Mouse (Mus musculus) Patski (cell line): ENCODE results near the gene Galnt6. TPM values are rescaled to one million over a fixed set of nuclear protein-coding genes. Genes with fewer than 3 reads are reported as not detected.
A peak's percentile ranks its signal among the peaks of the same experiment; 100 is the strongest.

Source experiments
- ATAC-seq: fragments of 100-300 bp; one replicate; pipeline ENCODE4 v1.8.0; 2021
- CTCF ChIA-PET: fragments of 350-600 bp; sonication (Branson Sonifier 250); formaldehyde crosslinking; loops from one replicate; lab custom pipeline; 2022; ENCODE audit warnings: inconsistent platforms; lab: Charles Lee
- POLR2A ChIA-PET: fragments of 350-600 bp; sonication (Branson Sonifier 250); formaldehyde crosslinking; loops from one replicate; lab custom pipeline; 2022; ENCODE audit warnings: antibody characterized with exemption, inconsistent platforms; lab: Charles Lee
- DNase-seq: peaks from one replicate; pipeline ENCODE4 v3.0.0-alpha.2; 2011; ENCODE audit warnings: low read depth, low spot score
- H3K27me3 ChIP-seq: fragments of 371-371 bp; one replicate; pipeline ENCODE4 v1.5.1; 2021
- CTCF ChIP-seq: fragments of 100-300 bp; IDR thresholded peaks from one replicate; pipeline ENCODE4 v1.5.1; 2021
- in situ Hi-C: fragments of 300-500 bp; cut with MboI; formaldehyde crosslinking; loops from 3 replicates; pipeline ENCODE4 v1.11.1; 2018; ENCODE audit warnings: low pct_unique_long_range_greater_than_20kb, mixed read lengths
- polyA plus RNA-seq: library from polyadenylated mRNA; unstranded; gene quantifications from one replicate; pipeline ENCODE4 v1.2.3, GENCODE M21; 2021

Galnt6 gene
- polyA plus RNA-seq, 1 experiment from 2014 or later = 0.03 TPM

DNA sequence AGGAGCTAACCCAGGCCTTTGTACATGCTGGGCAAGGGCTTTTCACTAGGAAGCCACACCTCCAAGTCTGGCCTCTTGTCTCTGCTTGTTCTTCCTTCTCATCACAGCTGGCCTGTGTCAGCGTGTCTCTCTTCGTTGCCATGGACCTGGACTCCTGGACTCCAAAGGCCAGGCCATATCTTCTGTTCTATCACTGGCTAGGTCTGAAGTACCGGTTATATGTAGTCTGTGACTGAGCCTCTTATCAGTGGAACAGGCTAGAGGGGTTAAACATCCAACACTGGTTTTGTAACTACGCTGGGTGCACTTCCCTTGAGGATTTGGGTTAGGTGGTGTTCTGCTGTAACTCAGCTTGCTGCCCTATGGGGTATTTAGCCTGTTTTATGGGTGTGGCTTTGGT is 7.2 kb downstream of the Galnt6 start:
- ATAC-seq (no peak), DNase-seq (no peak)
- no peaks in the 10 kb centered on the region for H3K27me3 ChIP-seq
- POLR2A ChIA-PET = no interaction called here
- no peak for TF ChIP-seq CTCF
- in situ Hi-C loops = no loop called here
- CTCF ChIA-PET = interaction anchor here (1.5 kb wide), 1 partner anchor 43 kb away, joined by 3 read pairs; no protein-coding TSS in a partner anchor

DNA sequence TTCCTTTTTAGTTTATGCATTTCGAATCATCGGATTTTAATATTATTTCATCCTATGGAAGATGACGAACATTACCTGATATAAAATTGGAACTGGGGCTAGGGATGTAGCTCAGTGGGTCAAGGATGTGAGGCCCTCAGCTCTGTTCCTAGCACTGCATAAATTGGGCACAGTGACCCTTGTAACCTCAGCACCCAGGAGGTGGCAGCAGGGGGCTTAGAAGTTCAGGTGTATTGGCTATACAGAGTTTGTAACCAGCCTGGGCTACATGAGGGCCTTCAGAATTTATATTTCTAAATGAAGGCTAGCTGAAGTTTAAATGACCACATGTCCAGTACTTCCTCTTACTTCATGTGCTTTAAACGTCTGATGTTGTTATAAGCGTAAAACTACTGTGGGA is 7.7 kb downstream of the Galnt6 start:
- no peaks in the 10 kb centered on the region for H3K27me3 ChIP-seq
- TF ChIP-seq CTCF = no peak
- DNase-seq (no peak), ATAC-seq (no peak)
- POLR2A ChIA-PET = no interaction called here
- CTCF ChIA-PET = interaction anchor here (1.1 to 1.5 kb wide), 2 partner anchors 9 to 44 kb away, joined by 3 read pairs; no protein-coding TSS in a partner anchor
- in situ Hi-C loops = no loop called here

DNA sequence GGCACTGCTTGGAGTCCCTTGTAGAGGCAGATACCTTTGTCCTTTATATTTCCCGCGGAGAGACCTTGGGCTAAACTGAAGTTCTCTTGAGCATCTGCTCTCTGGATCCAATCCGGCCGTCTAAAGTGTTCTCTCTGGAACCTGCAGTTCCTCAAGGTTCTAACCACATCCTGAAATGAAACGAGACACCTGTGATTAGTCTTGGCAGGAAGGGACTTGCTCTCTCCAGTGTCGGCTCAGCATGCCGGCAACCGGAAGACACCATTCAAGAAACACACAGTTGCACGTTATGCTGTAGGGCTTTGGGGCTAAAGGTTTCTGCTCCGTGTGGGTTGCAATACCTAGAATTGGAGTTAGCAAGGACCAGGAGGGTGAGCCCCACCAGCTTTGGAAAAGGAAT is 9.1 kb downstream of the Galnt6 start:
- ChIA-PET POLR2A (no interaction called here), CTCF (no interaction called here)
- ATAC-seq = no peak
- no peaks in the 10 kb centered on the region for H3K27me3 ChIP-seq
- no peak for TF ChIP-seq CTCF
- DNase-seq = no peak
- in situ Hi-C loops = no loop called here

DNA sequence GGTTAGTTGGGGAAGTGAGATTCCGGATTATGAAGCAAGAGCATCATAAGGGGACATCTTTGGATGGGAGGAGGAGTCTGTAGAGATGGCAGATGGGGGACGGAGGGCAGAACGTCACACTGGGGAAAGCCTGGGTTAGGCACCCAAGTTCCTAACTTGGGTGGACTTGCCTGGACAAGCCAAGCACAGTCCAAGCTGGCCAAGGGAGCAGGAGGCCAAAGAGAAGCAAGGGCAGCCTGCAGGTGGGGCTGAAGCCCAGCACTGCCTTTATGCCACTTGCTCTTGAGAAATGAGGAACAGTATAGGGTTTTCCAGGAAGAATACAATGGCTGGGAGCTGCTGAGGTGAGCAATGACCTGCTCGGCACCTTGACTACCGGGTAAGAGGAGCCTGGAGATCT is 10.0 kb downstream of the Galnt6 start:
- POLR2A ChIA-PET = no interaction called here
- H3K27me3 ChIP-seq = no peaks in the 10 kb centered on the region
- ATAC-seq (no peak), DNase-seq (no peak)
- CTCF ChIA-PET = no interaction called here
- TF ChIP-seq CTCF = no peak
- in situ Hi-C loops = no loop called here

DNA sequence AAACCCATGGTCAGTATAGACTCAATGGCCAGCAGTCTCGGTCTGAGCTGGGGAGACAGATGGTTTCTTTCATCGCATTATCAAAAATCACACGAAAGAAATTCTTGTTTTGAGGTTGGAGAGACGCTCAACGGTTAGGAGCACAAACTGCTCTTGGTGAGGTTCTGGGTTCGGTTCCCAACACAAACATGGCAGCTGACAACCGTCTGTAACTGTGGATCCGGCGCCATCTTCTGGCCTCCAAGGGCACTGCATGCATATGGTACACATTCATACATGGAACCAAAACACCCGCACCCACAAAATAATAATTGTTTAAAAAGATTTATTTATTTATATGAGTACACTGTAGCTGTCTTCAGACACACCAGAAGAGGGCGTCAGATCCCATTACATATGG is 10.6 kb downstream of the Galnt6 start:
- in situ Hi-C loops = no loop called here

DNA sequence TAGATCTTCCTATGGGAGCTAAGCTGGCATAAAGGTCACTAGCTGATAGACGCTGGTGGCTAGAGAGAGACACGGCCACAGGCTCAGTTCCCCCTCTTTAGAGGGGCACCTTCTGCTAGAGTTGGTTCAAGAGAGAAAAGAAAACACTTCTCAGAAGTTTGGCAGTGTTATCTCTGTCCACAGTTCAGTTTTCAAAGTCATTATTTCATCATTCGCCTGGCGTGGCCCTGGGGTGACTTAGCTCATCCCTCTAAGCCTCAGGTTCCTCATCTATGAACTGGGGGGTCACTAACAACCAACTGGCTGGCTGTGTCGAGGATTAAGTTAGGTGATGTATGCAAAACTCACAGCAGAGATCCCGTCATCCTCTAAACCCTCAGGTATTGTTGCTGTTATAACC is 11.2 kb downstream of the Galnt6 start:
- CTCF ChIA-PET = interaction anchor here (1.3 kb wide), 1 partner anchor 20 kb away, joined by 3 read pairs; no protein-coding TSS in a partner anchor
- ATAC-seq = no peak
- H3K27me3 ChIP-seq = no peaks in the 10 kb centered on the region
- POLR2A ChIA-PET = no interaction called here
- in situ Hi-C loops = no loop called here
- DNase-seq = no peak
- TF ChIP-seq CTCF = no peak

More for the DNA sequence above, 10.6 kb downstream of the Galnt6 start:
- H3K27me3 ChIP-seq = no peaks in the 10 kb centered on the region
- ChIA-PET CTCF (no interaction called here), POLR2A (no interaction called here)
- DNase-seq (no peak), ATAC-seq (no peak)
- no peak for TF ChIP-seq CTCF

DNA sequence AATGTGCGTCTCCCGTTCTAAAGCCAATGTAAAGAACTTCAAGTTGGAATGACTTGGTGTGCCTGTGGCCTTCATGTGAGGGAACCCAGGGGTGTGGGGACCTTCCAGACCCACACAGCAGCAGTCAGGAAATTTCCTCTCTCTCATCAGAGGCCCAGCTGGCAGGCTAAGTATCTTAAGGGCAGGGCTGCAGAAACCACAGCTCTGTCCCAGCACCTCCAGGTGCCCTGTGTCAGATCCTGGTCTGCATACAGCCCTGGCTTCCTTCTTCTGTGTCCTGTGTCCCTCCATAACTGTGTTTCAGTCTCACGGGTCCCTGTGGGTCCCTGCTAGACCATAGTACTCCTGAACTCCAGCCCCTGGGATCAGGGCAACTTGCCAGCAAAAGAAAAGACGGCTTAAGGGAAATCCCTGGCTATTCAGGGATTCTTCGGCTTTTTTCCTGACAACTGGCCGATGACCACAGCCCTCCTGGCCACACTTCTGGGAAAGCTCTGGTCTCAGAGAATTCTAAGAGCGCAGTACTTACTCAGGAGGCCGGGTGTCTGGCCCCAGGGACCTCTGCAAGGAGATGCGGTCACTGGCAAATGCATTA is 13.7 kb downstream of the Galnt6 start:
- ATAC-seq = no peak
- no peaks in the 10 kb centered on the region for H3K27me3 ChIP-seq
- in situ Hi-C loops = no loop called here
- DNase-seq = no peak
- CTCF ChIA-PET = no interaction called here
- TF ChIP-seq CTCF = no peak
- POLR2A ChIA-PET = no interaction called here

DNA sequence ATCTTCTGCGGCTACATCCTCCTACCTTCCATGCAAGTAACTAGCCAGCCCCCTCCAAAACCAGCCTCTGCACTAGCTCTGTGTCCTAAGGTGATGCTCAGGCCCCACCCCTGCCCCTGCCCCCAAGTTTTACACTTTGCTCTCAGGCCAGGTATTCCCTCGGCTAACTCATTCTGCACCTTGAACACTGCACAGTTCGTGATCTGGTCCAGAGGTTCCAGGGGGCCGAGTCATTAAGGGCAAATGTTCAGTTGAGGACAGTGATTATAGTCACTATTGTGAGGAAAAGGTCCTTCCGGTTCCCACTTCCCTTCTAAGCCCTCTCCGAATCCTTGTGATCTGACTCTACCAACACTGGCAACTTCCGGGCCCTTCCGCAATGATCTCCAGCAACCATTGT is 14.7 kb downstream of the Galnt6 start:
- ChIA-PET CTCF (no interaction called here), POLR2A (no interaction called here)
- no peaks in the 10 kb centered on the region for H3K27me3 ChIP-seq
- TF ChIP-seq CTCF = no peak
- in situ Hi-C loops = no loop called here
- no peak for DNase-seq
- ATAC-seq = no peak

DNA sequence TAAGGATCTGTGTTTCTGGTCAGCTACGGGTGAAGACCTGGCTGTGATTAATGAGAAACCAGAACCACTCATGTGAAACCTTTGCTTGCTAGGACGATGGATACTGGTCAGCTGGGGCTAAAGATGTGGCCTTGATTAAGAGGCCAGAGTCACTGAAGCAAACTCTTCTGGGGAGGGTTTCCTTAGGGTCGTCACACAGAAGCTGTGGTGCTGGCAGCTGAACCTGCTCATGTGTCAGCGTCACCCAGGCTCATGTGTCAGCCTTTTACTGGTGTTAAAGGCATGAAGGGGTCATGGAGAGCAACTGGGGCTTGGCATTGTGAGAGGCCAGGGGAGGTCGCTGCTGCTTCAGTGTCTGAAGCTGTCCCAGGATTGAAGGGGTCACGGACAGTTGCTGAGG is 18.3 kb downstream of the Galnt6 start:
- in situ Hi-C loops = no loop called here
- POLR2A ChIA-PET = no interaction called here
- CTCF ChIA-PET = interaction anchor here (0.6 to 1.4 kb wide), 4 partner anchors 28 to 274 kb away, joined by 3 to 5 read pairs (median 4); no protein-coding TSS in a partner anchor
- no peaks in the 10 kb centered on the region for H3K27me3 ChIP-seq
- ATAC-seq = no peak
- peak; percentile 27 for DNase-seq
- no peak for TF ChIP-seq CTCF

DNA sequence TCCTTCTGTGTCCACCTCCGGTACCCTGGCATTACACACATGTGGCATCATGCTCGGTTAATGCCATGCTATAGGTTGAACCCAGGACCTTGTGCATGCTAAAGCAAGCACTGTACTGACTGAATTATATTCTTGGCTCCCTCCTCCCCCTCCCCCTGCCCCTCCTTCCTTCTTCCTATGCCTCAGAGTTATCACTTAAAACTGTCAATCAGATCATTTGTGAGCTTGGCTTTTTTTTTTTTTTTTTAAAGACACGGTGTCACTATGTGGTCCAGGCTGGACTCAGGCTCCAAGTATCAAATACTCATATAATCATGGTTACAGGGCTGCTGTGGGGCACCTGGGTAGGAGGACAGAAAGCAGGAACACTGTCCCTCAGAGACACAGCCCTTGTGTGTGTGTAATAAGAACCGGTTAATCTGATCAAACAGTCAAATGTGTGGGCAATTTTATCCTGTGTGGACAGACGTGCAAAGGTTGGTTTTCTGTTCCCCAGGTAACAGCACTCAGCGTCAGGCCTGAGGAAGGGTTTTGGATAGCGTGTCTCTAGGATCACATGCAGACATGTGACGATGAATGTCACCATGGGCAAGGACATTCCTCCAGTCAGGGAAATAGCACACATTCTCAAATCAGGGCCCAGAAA is 20.6 kb downstream of the Galnt6 start:
- no peak for DNase-seq
- CTCF ChIA-PET = no interaction called here
- POLR2A ChIA-PET = no interaction called here
- no peaks in the 10 kb centered on the region for H3K27me3 ChIP-seq
- TF ChIP-seq CTCF = no peak
- in situ Hi-C loops = no loop called here
- no peak for ATAC-seq

DNA sequence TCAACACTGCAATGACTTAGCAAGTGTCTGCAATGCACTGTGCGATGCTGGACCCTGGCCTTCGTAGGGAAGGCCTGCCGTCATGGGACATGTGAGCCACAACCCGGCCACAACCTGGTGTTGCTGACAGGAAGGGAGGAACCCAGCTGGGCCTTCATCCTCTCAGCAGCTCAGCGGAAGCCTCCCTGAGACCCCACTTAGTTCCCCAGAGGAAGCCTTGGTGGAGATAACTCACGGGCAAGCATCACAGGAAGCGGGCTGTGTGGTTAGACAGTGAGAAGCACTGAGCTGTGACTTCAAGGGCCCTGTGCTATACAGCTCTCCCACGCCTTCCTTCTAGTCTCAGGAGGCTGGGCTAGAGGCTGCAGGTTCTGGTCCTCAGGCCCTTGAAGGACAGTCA is 22.9 kb downstream of the Galnt6 start:
- ChIA-PET CTCF (no interaction called here), POLR2A (no interaction called here)
- DNase-seq (no peak), ATAC-seq (no peak)
- no peaks in the 10 kb centered on the region for H3K27me3 ChIP-seq
- TF ChIP-seq CTCF = no peak
- in situ Hi-C loops = no loop called here
